8 mouse cellular contexts compared by ENCODE assay signal in the genomic region with DNA sequence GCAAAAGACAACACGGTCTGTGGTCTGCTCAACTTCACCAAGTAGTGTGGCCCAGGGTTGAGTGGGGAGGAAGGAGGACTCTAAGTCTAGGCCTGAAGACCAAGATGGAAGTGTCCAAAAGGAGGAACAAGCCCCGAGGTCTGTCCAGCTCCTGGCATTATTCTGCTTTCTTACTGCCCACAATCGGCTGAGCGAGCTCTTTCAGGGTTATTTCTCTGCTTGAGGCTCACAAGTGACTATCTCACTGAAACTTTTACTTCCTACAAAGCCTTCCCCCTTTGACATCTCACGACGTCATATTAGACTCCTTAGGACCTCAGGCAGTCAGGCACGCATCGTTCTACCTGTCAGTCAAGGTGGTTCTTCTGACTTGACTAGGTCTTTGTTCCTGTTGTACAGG. TPM values are rescaled to one million over a fixed set of nuclear protein-coding genes. Genes with fewer than 3 reads are reported as not detected.
DNase-seq lines count a peak whose midpoint lies in the region; ATAC-seq and TF ChIP-seq lines count a peak whose summit lies in the region.

No protein-coding gene starts in this region.

- TF ChIP-seq CTCF in heart, postnatal 0 days (IDR thresholded peaks at IDR 0.05; ENCODE audit: low read depth): no peak
- TF ChIP-seq CTCF in stomach, postnatal 0 days (IDR thresholded peaks at IDR 0.05; ENCODE audit: low read depth): no peak

- no peak for ATAC-seq in kidney, embryonic 14.5 days (ENCODE audit: low FRiP score, low TSS enrichment)
- ATAC-seq in heart, postnatal 0 days (ENCODE audit: insufficient read depth, low read depth): no peak
- ATAC-seq in stomach, postnatal 0 days (ENCODE audit: low FRiP score, low TSS enrichment): no peak; the same call in none of the 2 replicates

- DNase-seq in kidney, adult 18-20 months: no peak
- DNase-seq in brain, adult 2 months (ENCODE audit: low read depth, low spot score): peak; percentile 34
- DNase-seq in heart, postnatal 0 days (ENCODE audit: low spot score): no peak
- DNase-seq in lung, postnatal 25 days (ENCODE audit: low spot score): peak; percentile 5
- no peak for DNase-seq in stomach, postnatal 0 days (ENCODE audit: low spot score)
- DNase-seq in gastrocnemius, adult 8-10 months (ENCODE audit: low spot score in 2 of 2): no peak
- no peak for DNase-seq in urinary bladder, postnatal 10 days (ENCODE audit: low spot score)

- H3K4me2 ChIP-seq in kidney, embryonic 14.5 days (replicated peaks; ENCODE audit: low read depth, low read length): peak overlapping the region; percentile 91
- H3K4me2 ChIP-seq in heart, postnatal 0 days (ENCODE audit: low read depth, low read length): peak overlapping the region; percentile 95
- H3K4me2 ChIP-seq in stomach, postnatal 0 days (replicated peaks; ENCODE audit: low read depth): peak overlapping the region; percentile 98

- H3K27me3 ChIP-seq in kidney, embryonic 14.5 days (ENCODE audit: control insufficient read depth, insufficient read depth, low read length): no peaks in the 10 kb centered on the region
- no peaks in the 10 kb centered on the region for H3K27me3 ChIP-seq in heart, postnatal 0 days (ENCODE audit: control insufficient read depth, insufficient read depth, low read length)
- no peaks in the 10 kb centered on the region for H3K27me3 ChIP-seq in stomach, postnatal 0 days (ENCODE audit: control insufficient read depth, insufficient read depth, low read length)

- no peaks in the 10 kb centered on the region for H3K36me3 ChIP-seq in kidney, embryonic 14.5 days (ENCODE audit: control insufficient read depth, insufficient read depth, low read length)
- no peaks in the 10 kb centered on the region for H3K36me3 ChIP-seq in heart, postnatal 0 days (replicated peaks; ENCODE audit: control insufficient read depth, insufficient read depth, low read length)
- no peaks in the 10 kb centered on the region for H3K36me3 ChIP-seq in stomach, postnatal 0 days (ENCODE audit: control insufficient read depth, insufficient read depth, low read length)

- 65% methylated on average over 8 of the region's 8 CpGs for WGBS in kidney, embryonic 14.5 days
- WGBS in heart, postnatal 0 days: 73% methylated on average over 8 of the region's 8 CpGs
- 58% methylated on average over 8 of the region's 8 CpGs for WGBS in stomach, postnatal 0 days

- no peaks in the 10 kb centered on the region for H3K9me3 ChIP-seq in kidney, embryonic 14.5 days (ENCODE audit: control insufficient read depth, low read length)
- no peaks in the 10 kb centered on the region for H3K9me3 ChIP-seq in heart, postnatal 0 days (replicated peaks; ENCODE audit: control insufficient read depth, low read length)
- H3K9me3 ChIP-seq in stomach, postnatal 0 days (ENCODE audit: control insufficient read depth, low read length): no peaks in the 10 kb centered on the region

- peak overlapping the region; percentile 82 for H3K9ac ChIP-seq in kidney, embryonic 14.5 days (ENCODE audit: low read depth, low read length)
- H3K9ac ChIP-seq in heart, postnatal 0 days (replicated peaks; ENCODE audit: low read depth, low read length): no peak overlapping the region; the same call in 1 of the 2 replicates
- peak overlapping the region; percentile 86 for H3K9ac ChIP-seq in stomach, postnatal 0 days (ENCODE audit: low read length)

- H3K4me1 ChIP-seq in kidney, embryonic 14.5 days (ENCODE audit: control insufficient read depth, insufficient read depth, low read length): peaks cover 7% of the 10 kb centered on the region; the same call in 1 of the 2 replicates
- H3K4me1 ChIP-seq in heart, postnatal 0 days (ENCODE audit: control insufficient read depth, insufficient read depth): peaks cover 24% of the 10 kb centered on the region
- peaks cover 9% of the 10 kb centered on the region for H3K4me1 ChIP-seq in stomach, postnatal 0 days (replicated peaks; ENCODE audit: control insufficient read depth, insufficient read depth)

- TF ChIP-seq EP300 in heart, postnatal 0 days (IDR thresholded peaks at IDR 0.05; ENCODE audit: low read depth): no peak
- no peak for TF ChIP-seq EP300 in stomach, postnatal 0 days (optimal IDR thresholded peaks at IDR 0.05)

- peak overlapping the region; percentile 67 for H3K4me3 ChIP-seq in kidney, embryonic 14.5 days (ENCODE audit: low read length)
- peak overlapping the region; percentile 83 for H3K4me3 ChIP-seq in heart, postnatal 0 days (ENCODE audit: low read depth, low read length)
- H3K4me3 ChIP-seq in stomach, postnatal 0 days (ENCODE audit: low read depth, low read length): peak overlapping the region; percentile 82

- no peak overlapping the region for H3K27ac ChIP-seq in kidney, embryonic 14.5 days (ENCODE audit: low read depth, low read length)
- H3K27ac ChIP-seq in heart, postnatal 0 days (ENCODE audit: low read depth): peak overlapping the region; percentile 83
- peak overlapping the region; percentile 90 for H3K27ac ChIP-seq in stomach, postnatal 0 days (replicated peaks)

RNA-seq across cellular contexts. Expression of gene Prkar2a, which starts 2.3 kb away (rescaled TPM):
- polyA plus RNA-seq in kidney, embryonic 14.5 days (2014; fragmentation: Nextera tagmentation; extraction: Ambion mirVana): 25.9 and 28.8 TPM in 2 replicates
- 48.2 and 52.8 TPM in 2 replicates for total RNA-seq in heart, postnatal 0 days (2014; rRNA removed; ENCODE audit: low replicate concordance)
- 17.8 and 20.7 TPM in 2 replicates for polyA plus RNA-seq in heart, postnatal 0 days (2015; fragmentation: Nextera tagmentation; extraction: Ambion mirVana)
- polyA plus RNA-seq in stomach, postnatal 0 days (2015; fragmentation: Nextera tagmentation; extraction: Ambion mirVana): 22.2 and 24.0 TPM in 2 replicates
- 100 to 1,000 TPM; 182 to 235 (median 191) TPM for total RNA-seq in gastrocnemius, adult 8-10 months (2022)

RNA-seq across cellular contexts. Expression of gene Slc25a20, which starts 29.5 kb away (rescaled TPM):
- 25.8 and 41.7 TPM in 2 replicates for polyA plus RNA-seq in kidney, embryonic 14.5 days (2014; fragmentation: Nextera tagmentation; extraction: Ambion mirVana)
- 95.7 and 137 TPM in 2 replicates for total RNA-seq in heart, postnatal 0 days (2014; rRNA removed; ENCODE audit: low replicate concordance)
- 240 and 248 TPM in 2 replicates for polyA plus RNA-seq in heart, postnatal 0 days (2015; fragmentation: Nextera tagmentation; extraction: Ambion mirVana)
- polyA plus RNA-seq in stomach, postnatal 0 days (2015; fragmentation: Nextera tagmentation; extraction: Ambion mirVana): 71.5 and 75.1 TPM in 2 replicates
- 10 to 100 TPM; 62.5 to 78.8 (median 68.7) TPM for total RNA-seq in gastrocnemius, adult 8-10 months (2022)

RNA-seq across cellular contexts. Expression of gene Arih2, which starts 42.2 kb away (rescaled TPM):
- polyA plus RNA-seq in kidney, embryonic 14.5 days (2014; fragmentation: Nextera tagmentation; extraction: Ambion mirVana): 32.7 and 38.8 TPM in 2 replicates
- 59.5 and 76.4 TPM in 2 replicates for total RNA-seq in heart, postnatal 0 days (2014; rRNA removed; ENCODE audit: low replicate concordance)
- 33.8 and 38.2 TPM in 2 replicates for polyA plus RNA-seq in heart, postnatal 0 days (2015; fragmentation: Nextera tagmentation; extraction: Ambion mirVana)
- polyA plus RNA-seq in stomach, postnatal 0 days (2015; fragmentation: Nextera tagmentation; extraction: Ambion mirVana): 25.1 and 27.2 TPM in 2 replicates
- 10 to 100 TPM; 68.7 to 85.9 (median 81.8) TPM for total RNA-seq in gastrocnemius, adult 8-10 months (2022)

Comparison
In these comparisons a context has a peak if more than half of its experiments do, and no peak if none do; other contexts are left out.
1. DNase-seq: peak in brain, adult 2 months (single experiment) and lung, postnatal 25 days (single experiment); none in kidney, adult 18-20 months (single experiment), heart, postnatal 0 days (single experiment), stomach, postnatal 0 days (single experiment), gastrocnemius, adult 8-10 months (0 of 2) and urinary bladder, postnatal 10 days (single experiment).
2. Peak in every context shown above with its lines, with median percentiles within 50 percentile points of each other: H3K4me2 ChIP-seq and H3K4me3 ChIP-seq.